Mouse (Mus musculus) C2C12 (cell line): Measurements from ENCODE around the gene Psap.

Source experiments
- CEBPB ChIP-seq: IDR thresholded peaks from one replicate; pipeline ENCODE4 v1.6.1; 2011; ENCODE audit warnings: low read depth, mild to moderate bottlenecking, control low read depth, moderate library complexity
- CTCF ChIP-seq: IDR thresholded peaks from one replicate; pipeline ENCODE4 v1.5.1; 2011; ENCODE audit not compliant: control insufficient read depth, insufficient read depth, insufficient read length
- MAX ChIP-seq: IDR thresholded peaks from one replicate; pipeline ENCODE4 v1.6.1; 2011; ENCODE audit warnings: mild to moderate bottlenecking, control low read depth
- MYOD1 ChIP-seq: IDR thresholded peaks from one replicate; pipeline ENCODE4 v1.6.1; 2011; ENCODE audit warnings: low read depth; ENCODE audit not compliant: control insufficient read depth, insufficient read length
- MYOG ChIP-seq: IDR thresholded peaks from one replicate; pipeline ENCODE4 v1.6.1; 2011; ENCODE audit not compliant: control insufficient read depth, insufficient read length; ENCODE audit errors: extremely low read depth
- USF1 ChIP-seq: IDR thresholded peaks from one replicate; pipeline ENCODE4 v1.6.1; 2011; ENCODE audit warnings: low read depth, mild to moderate bottlenecking, control low read depth, moderate library complexity

GRCm38 (mm10) chr10:60227666-60228065 lies 49.8 kb upstream of the Psap start:
- no peak for TF ChIP-seq CTCF
- no peak for TF ChIP-seq USF1
- TF ChIP-seq CEBPB, result no peak
- no peak for TF ChIP-seq MYOG
- no peak for TF ChIP-seq MYOD1
- no peak for TF ChIP-seq MAX
